Comparison of ENCODE assay signal across 9 mouse cellular contexts in the genomic region with DNA sequence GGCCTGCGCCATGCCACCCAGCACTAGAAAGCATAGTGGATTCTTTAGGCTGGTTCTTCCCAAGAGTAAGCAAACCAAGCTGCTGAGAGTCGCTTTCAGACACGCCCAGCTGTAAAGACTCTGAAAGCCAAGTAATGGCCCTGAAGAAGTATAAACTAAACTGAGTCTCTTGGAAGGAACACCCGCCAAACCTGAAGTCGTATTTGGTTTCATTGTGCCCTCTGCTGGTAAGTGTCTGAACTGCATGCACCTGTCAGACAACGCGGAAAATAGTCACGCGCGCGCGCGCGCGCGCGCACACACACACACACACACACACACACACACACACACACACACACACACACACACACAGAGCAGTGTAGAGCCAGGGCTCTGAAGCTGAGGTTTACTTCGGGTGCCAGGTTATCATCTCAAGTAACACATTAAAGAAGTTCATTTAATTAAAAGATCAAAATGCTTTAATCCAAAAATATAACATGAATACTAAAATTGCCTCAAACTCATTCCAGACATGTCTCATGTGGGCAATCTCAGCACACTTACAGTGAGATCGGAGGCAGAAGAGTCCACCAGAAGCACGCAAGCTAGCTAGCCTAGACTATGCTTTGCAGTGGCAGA. TPM values are rescaled to one million over a fixed set of nuclear protein-coding genes. Genes with fewer than 3 reads are reported as not detected.
DNase-seq lines count a peak whose midpoint lies in the region; ATAC-seq and TF ChIP-seq lines count a peak whose summit lies in the region.
"Had no signal": no experiment of that assay in that cellular context is flagged by ENCODE, and none has a peak within 500 bp of the region (broad histone marks: within the 10 kb centered on the region; RNA-seq: fewer than 3 reads in every experiment).

No protein-coding gene starts in this region.

- H3K4me1 ChIP-seq in kidney, adult 2 months (ENCODE audit: control insufficient read depth, insufficient read depth, low read length), result peaks cover 3% of the 10 kb centered on the region; the same call in 1 of the 2 replicates
- H3K4me1 ChIP-seq in liver, embryonic 12.5 days, result peaks cover 34% of the 10 kb centered on the region
- peaks cover 7% of the 10 kb centered on the region for H3K4me1 ChIP-seq in stomach, embryonic 16.5 days (ENCODE audit: control insufficient read depth, insufficient read depth, low read length)

- no peak for ATAC-seq in liver, embryonic 12.5 days
- 0 out of 2 replicates have a peak, but pooled peaks have one; percentile 61 for ATAC-seq in stomach, embryonic 16.5 days (ENCODE audit: insufficient read depth, low FRiP score)

- no peak overlapping the region for H3K27ac ChIP-seq in kidney, adult 2 months (ENCODE audit: insufficient read depth, low read depth, low read length)
- no peak overlapping the region for H3K27ac ChIP-seq in liver, embryonic 12.5 days
- H3K27ac ChIP-seq in stomach, embryonic 16.5 days (ENCODE audit: low read length), result no peak overlapping the region

- peak; percentile 68 for TF ChIP-seq CTCF in kidney, adult 2 months (conservative IDR thresholded peaks at IDR 0.05; ENCODE audit: insufficient read depth, insufficient read length, low read depth, low read length)

- no peaks in the 10 kb centered on the region for H3K27me3 ChIP-seq in kidney, adult 2 months (replicated peaks; ENCODE audit: control insufficient read depth, insufficient read depth, low read length)
- no peaks in the 10 kb centered on the region for H3K27me3 ChIP-seq in liver, embryonic 12.5 days (replicated peaks)
- no peaks in the 10 kb centered on the region for H3K27me3 ChIP-seq in stomach, embryonic 16.5 days (ENCODE audit: control insufficient read depth, insufficient read depth, low read length)

- DNase-seq in ovary, postnatal 10 days (ENCODE audit: low spot score), result peak; percentile 50
- DNase-seq in ovary, adult 18-20 months (ENCODE audit: low spot score), result no peak
- DNase-seq in cerebellum, postnatal 14 days, result peak; percentile 89 to 95
- DNase-seq in gastrocnemius, postnatal 14 days, result peak; percentile 68
- peak; percentile 76 for DNase-seq in kidney, adult 2 months
- DNase-seq in natural killer cell, adult 2 months (ENCODE audit: low spot score in 2 of 2), result peak; percentile 65 to 78

- H3K9me3 ChIP-seq in liver, embryonic 12.5 days (replicated peaks), result no peaks in the 10 kb centered on the region
- H3K9me3 ChIP-seq in stomach, embryonic 16.5 days (replicated peaks; ENCODE audit: control insufficient read depth, low read length), result no peaks in the 10 kb centered on the region

- H3K4me3 ChIP-seq in kidney, adult 2 months (ENCODE audit: insufficient read depth, low read depth, low read length), result no peak overlapping the region
- H3K4me3 ChIP-seq in liver, embryonic 12.5 days, result no peak overlapping the region
- no peak overlapping the region for H3K4me3 ChIP-seq in stomach, embryonic 16.5 days (replicated peaks; ENCODE audit: low read length)
- H3K4me3 ChIP-seq: erythroblast, embryonic 14.5 days had no signal

- peak overlapping the region; percentile 36 for H3K4me2 ChIP-seq in liver, embryonic 12.5 days
- peak overlapping the region; percentile 21; the same call in 1 of the 2 replicates for H3K4me2 ChIP-seq in stomach, embryonic 16.5 days (ENCODE audit: low read depth, low read length)

- TF ChIP-seq POLR2A in kidney, adult 2 months (IDR thresholded peaks at IDR 0.05; ENCODE audit: low read depth, low read length), result no peak

- no peak overlapping the region; the same call in 1 of the 2 replicates for H3K9ac ChIP-seq in liver, embryonic 12.5 days
- no peak overlapping the region for H3K9ac ChIP-seq in stomach, embryonic 16.5 days (ENCODE audit: low read length)

- 12% methylated on average over 20 of the region's 20 CpGs for WGBS in kidney, adult 2 months
- 11% methylated on average over 20 of the region's 20 CpGs for WGBS in liver, embryonic 12.5 days (ENCODE audit: insufficient replicate concordance)
- 10% methylated on average over 20 of the region's 20 CpGs for WGBS in stomach, embryonic 16.5 days

- H3K36me3 ChIP-seq in kidney, adult 2 months (ENCODE audit: control insufficient read depth, insufficient read depth, low read length), result no peaks in the 10 kb centered on the region
- H3K36me3 ChIP-seq in liver, embryonic 12.5 days, result no peaks in the 10 kb centered on the region
- H3K36me3 ChIP-seq in stomach, embryonic 16.5 days (ENCODE audit: control insufficient read depth, insufficient read depth, low read length), result no peaks in the 10 kb centered on the region

- intact Hi-C loops in gastrocnemius, postnatal 14 days (cut with DNase I; ENCODE audit: low total_unique reads), result loop anchor here (5.0 kb wide), 2 partner anchors 154 to 1019 kb away; no protein-coding TSS in a partner anchor

RNA-seq across cellular contexts. Expression of gene Psmc1, which starts 3.6 kb away (rescaled TPM):
- total RNA-seq in gastrocnemius, postnatal 14 days (2021), result 100 to 1,000 TPM; 177 to 181 TPM
- polyA plus RNA-seq in kidney, adult 2 months (2012; rRNA removed), result 42.2 and 51.8 TPM in 2 replicates
- polyA plus RNA-seq in liver, embryonic 12.5 days (2016; fragmentation: Nextera tagmentation; extraction: Ambion mirVana), result 212 and 224 TPM in 2 replicates
- 237 and 242 TPM in 2 replicates for polyA plus RNA-seq in stomach, embryonic 16.5 days (2015; fragmentation: Nextera tagmentation; extraction: Ambion mirVana)

RNA-seq across cellular contexts. Expression of gene Nrde2, which starts 53.1 kb away (rescaled TPM):
- total RNA-seq in gastrocnemius, postnatal 14 days (2021), result 1 to 10 TPM; 7.7 to 9.7 TPM
- 8.3 TPM in 2 replicates for polyA plus RNA-seq in kidney, adult 2 months (2012; rRNA removed)
- 6.9 and 8.6 TPM in 2 replicates for polyA plus RNA-seq in liver, embryonic 12.5 days (2016; fragmentation: Nextera tagmentation; extraction: Ambion mirVana)
- polyA plus RNA-seq in stomach, embryonic 16.5 days (2015; fragmentation: Nextera tagmentation; extraction: Ambion mirVana), result 9.2 and 11.1 TPM in 2 replicates
